Mouse (Mus musculus) thymus, postnatal 4 days (tissue): ENCODE measurements at regions not wholly inside any gene's neighbourhood (a gene's known extent, or its start where the extent isn't known, plus 50 kb on each side); places are given as distances from the start of the nearest gene placed in this dataset.

Source experiments
- DNase-seq: peaks from one replicate; pipeline ENCODE4 v3.0.0; 2021

GRCm38 (mm10) chr17:44420098-44421070 lies 232.0 kb downstream of the Clic5 start:
- DNase-seq: no peak

DNA sequence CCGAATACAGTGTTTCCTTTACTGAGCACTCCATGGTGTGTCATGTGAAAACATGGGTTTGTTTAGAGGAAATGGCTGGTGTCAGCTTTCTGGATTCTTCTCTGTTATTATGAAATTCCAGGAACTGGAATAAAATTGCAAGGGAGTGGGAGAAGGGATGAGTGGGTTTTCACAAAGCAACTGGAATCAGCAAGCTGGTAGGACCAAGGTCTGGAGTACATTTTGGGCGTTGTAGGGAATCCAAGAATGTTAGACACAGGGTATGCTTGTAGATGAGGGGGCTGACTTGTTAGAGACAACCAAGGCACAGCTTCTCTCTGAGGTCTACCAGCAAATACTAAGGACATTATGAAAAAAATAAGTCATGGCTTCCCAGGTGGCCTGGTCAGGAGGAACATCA lies 233.8 kb downstream of the Clic5 start:
- DNase-seq: no peak

GRCm38 (mm10) chr17:44422865-44423264 lies 234.5 kb downstream of the Clic5 start:
- no peak for DNase-seq

- no peak for DNase-seq
Observed at GRCm38 (mm10) chr17:44423471-44423985, 235.1 kb downstream of the Clic5 start.

DNA sequence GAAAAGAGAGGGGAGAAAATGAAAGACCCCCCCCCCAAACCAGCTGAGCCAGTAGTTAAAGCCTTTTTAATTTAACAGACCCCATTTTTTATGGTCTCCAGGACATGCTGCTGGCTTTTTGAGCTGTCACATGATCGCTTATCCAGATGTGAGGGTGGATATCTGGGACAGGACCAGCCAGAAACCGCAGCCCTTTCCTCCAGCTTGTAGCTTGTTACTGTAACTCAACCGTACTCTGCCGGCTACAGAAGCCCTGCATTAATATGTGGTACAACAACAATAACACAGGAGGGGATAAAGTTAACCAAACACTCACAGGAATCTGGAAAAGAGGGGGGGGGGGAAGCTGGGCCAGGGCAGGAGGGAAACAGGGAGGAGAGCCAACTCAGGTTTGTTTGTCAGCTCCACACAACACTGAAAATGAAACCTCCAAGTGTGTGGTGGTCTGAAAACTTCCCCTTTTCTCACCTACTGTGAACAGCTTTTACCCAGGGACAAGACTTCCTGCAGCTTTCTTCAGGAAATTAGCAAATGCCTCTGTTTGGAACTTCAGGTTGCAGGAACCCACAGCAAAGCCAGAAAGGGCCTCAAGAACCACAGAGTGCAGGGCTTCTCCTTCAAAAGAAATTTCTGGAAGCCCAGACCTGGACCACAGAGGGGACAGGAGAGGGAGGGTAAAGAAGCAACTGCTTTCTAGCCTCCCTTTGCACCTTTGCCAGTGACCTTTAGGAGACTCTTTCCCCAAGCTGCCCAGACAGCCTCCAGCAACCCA lies 244.3 kb downstream of the Clic5 start:
- DNase-seq: peak; percentile 25

GRCm38 (mm10) chr17:44433296-44433653 lies 244.9 kb downstream of the Clic5 start:
- no peak for DNase-seq

DNA sequence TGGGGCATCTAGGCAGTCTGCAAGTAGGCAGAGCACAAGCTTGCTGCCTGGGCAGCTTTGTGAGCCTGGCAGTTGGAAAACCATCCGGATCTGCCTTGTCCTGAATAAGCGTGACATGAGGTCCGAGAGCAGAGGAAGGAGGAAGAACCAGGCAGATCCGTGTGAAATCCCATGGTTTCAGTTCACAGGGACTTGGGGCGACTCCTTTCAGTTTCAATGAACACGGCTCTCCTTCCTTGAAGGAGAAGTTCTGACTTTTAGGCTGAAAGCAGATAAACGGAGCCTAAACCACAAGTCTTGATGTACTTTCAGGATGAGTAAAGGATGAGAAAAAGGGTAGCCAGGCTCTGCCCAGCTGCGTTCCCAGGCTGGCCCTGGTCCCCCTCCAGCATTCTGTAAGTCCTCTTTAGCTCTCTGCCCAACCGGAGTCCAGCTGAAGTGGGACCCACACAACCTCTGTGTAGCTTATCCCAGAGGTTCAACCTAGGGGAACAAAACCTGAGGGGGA lies 248.2 kb downstream of the Clic5 start:
- no peak for DNase-seq

DNA sequence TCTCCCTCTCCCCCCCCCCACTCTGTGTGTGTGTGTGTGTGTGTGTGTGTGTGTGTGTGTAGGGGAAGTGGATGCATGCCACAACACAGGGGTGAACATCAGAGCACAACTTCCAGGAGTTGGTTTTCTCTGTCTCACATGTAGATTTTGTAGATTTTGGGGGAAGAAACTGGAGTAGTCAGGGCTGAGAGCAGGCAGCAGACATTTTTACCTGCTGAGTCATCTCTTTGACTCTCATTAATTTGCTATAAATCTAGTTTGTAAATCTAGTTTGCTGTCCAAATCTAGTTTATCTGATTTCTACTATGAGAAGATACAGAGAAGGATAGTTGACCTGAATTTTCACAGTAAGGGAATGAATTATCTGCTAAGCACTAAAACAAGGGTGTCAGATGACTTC lies 250.1 kb downstream of the Clic5 start:
- no peak for DNase-seq

DNA sequence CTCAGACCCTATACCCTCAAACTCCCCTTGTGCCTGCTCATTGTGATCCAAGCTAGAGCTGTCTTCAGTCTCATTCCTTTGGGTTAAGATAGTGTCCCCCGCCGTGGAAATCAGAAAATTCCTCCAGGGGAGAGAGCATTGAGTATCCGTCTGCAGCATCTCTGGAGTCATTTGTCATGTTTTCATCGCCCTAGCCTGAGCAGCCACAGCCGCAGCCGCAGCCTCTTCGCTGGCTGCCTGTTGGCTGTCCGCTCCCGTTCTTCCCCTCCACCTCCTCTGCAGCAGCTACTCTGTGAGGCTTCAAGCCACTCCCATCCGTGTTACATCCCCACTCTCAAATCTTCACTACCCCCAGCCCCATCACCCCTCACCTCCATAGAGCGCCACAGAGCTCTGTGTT lies 255.1 kb downstream of the Clic5 start:
- no peak for DNase-seq

GRCm38 (mm10) chr17:44445361-44445760 lies 257.0 kb downstream of the Clic5 start:
- no peak for DNase-seq
